Mouse (Mus musculus) layer of hippocampus, postnatal 36 days (tissue): ENCODE data around the gene Ldhd. TPM values are rescaled to one million over a fixed set of nuclear protein-coding genes. Genes with fewer than 3 reads are reported as not detected.

Experiments
- DNase-seq, 2 experiments: peaks; one replicate each; pipeline ENCODE4 v3.0.0; 2022
- total RNA-seq, 2 experiments: library from RNA; stranded (reverse); gene quantifications; 2 replicates each; pipeline ENCODE4 v1.2.3; 2021

Gene Ldhd
- total RNA-seq, 2 experiments from 2014 or later = 6.8 TPM

GRCm38 (mm10) chr8:111594044-111594840 lies 35.9 kb downstream of the Ldhd start:
- no peak for DNase-seq

GRCm38 (mm10) chr8:111592390-111592910 lies 37.7 kb downstream of the Ldhd start:
- no peak for DNase-seq

DNA sequence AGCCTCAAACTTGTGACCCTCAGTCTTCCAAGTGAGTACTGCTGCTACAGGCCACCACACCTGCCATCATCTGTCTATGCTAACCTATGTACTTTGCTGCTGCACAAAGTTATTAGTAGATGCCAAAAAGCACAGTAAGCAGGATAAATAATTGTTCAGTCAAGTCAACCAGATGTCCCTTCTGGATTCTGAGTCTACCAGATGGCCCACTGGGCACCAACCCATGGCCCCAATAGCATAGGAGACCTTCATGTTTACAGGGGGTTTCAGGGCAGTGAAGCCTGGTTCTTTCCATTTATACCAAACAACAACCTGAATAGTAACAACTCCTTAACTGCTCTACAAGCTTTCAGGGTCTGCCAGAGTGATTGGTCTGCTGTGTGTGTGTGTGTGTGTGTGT lies 39.0 kb downstream of the Ldhd start:
- no peak for DNase-seq

DNA sequence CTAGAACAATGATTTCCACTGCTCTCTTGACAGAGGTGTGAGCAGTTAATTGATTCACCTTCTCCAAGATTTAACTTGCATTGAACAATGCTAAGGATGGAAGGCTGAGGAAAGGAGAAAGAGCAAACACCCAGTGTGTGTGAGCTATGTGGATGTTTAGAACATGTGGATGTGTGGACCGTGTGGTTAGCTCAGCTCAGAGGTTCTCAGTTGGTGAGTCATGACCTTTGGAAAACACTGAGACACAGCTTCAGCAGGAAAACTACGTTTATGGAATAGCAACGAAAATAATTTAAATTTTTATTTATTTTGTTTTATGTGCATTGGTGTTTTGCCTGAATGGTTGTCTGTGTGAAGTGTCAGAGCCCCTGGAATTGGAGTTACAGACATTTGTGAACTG lies 40.0 kb downstream of the Ldhd start:
- DNase-seq = no peak

- DNase-seq = no peak
Measured at GRCm38 (mm10) chr8:111588336-111588735, 41.8 kb downstream of the Ldhd start.

- DNase-seq = no peak
Measured at GRCm38 (mm10) chr8:111587545-111588094, 42.6 kb downstream of the Ldhd start.

DNA sequence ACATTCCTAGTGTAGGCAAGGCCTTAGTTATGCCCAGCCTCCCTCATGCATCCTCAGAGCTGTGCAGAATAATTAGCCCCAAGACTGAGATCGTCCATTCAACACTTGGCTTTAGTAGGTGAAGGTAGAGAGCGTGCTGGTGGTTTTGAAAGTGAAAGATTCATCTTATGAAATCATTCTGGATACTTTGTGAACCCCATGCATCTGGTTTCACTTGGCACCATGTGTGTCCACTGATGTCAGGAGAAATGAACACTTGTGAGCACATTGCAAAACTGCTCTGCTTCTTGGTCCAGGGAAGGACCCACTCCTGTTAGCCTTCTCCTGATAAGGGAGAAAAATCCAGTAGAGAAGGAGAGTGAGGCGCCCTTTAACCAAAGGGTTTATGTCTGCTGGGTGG lies 45.2 kb downstream of the Ldhd start:
- no peak for DNase-seq

DNA sequence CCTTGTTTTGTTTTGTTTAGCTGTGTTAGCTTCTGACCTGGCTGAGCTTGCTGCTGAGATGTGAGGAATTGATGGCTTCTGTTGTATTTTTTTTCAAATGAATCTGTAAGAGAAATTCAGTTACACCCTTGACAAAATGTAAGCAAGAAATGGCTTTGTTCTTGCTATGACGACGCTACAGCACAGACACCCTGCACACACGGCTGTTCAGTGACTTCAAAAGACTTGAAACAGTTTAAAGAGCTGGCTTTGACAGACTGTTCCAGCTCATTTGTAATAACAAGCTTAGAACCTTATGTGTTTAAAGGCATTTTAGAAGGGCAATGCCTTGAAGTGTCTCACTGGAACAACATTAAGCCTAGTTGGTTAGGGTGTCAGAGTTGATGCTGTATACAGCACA lies 47.8 kb downstream of the Ldhd start:
- DNase-seq = no peak

GRCm38 (mm10) chr8:111580306-111580705 lies 49.9 kb downstream of the Ldhd start:
- no peak for DNase-seq

DNA sequence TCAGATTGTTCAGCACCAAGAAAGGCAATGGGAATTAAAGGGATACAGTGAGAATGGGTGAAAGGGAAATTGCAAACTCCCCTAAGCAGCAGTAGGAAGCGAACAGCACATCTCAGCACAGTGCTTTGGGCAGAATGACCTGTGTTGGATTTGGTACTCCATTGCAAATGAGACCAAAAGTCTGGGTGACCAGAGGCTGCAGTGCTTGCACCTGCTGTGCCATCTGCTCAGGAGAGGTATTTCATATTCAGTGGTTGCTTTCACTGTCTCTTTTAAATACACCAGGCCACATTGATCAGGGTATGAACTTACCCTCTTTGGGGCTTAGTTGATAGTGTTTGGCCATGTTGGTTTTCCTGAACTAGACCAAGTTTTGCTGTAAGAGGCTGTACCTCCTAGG lies 50.9 kb downstream of the Ldhd start:
- DNase-seq = no peak

DNA sequence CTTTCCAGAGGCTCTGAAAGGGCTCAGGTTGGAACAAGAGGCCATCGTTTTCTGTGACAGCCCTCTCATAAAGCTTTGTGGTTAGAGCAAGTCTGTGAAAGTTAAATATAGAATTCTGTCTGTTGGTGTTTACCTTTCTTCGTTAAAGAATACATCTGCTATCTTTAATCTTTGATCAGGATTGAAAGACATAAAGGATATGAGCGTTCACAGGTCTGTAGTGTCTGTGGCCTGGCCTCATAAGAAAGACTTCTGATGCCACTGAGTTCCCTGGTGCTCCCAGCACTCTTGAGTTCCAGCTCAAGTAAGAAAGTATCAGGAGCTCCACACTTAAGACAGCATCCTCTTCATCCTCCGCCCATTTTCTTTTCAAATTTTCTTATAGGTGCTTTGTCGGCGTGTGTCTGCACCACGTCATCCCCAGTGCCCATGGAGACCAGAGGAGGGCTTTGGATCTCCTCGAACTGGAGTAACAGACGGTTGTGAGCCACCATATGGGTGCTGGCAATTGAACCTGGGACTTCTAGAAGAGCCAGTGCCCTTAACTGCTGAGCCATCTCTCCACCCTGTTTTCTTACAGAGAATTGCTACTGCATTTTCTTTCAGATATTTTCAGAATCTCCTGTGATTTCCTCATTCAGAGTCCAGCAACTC lies 52.2 kb downstream of the Ldhd start:
- no peak for DNase-seq

DNA sequence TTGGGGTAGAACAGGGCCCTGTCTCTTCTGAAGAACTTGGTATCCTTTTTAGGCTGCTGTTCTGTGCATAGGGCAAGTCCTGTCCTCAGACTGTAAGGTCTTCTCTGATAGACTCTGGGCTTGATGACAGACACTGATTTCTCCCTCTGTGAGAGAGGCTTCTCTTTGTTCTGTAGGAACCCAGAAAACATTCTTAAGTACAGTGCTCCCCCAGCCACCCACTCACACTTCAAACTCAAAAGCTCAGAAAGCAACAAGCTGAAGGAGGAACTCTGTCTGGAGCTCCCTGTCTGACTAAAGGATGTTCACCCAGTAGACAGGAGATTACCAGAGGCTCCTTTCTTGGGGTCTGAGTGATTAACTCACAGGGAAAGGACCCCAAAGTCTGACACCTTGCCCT lies 53.7 kb downstream of the Ldhd start:
- no peak for DNase-seq

GRCm38 (mm10) chr8:111575492-111575891 lies 54.7 kb downstream of the Ldhd start:
- DNase-seq = no peak

- no peak for DNase-seq
Measured at GRCm38 (mm10) chr8:111574016-111574415, 56.2 kb downstream of the Ldhd start.

Other genes starting within 250 kb of the Ldhd start
- gene Fa2h, start 236.6 kb downstream of the Ldhd start, total RNA-seq = 10 to 100 TPM; 35.2 to 35.9 TPM
- 10 to 100 TPM; 23.2 to 24.9 TPM for gene Wdr59, start 108.3 kb downstream of the Ldhd start, total RNA-seq
- gene Znrf1, start 94.3 kb downstream of the Ldhd start, total RNA-seq = 100 to 1,000 TPM; 110 to 118 TPM
- 10 to 100 TPM; 19.7 to 21.8 TPM for gene Zfp1, start 13.0 kb upstream of the Ldhd start, total RNA-seq
- not detected for gene Ctrb1, start 60.6 kb upstream of the Ldhd start, total RNA-seq
- 10 to 100 TPM; 62.2 to 69.7 TPM for gene Bcar1, start 113.4 kb upstream of the Ldhd start, total RNA-seq
- 10 to 100 TPM; 73.3 to 81.2 TPM for gene Cfdp1, start 223.9 kb upstream of the Ldhd start, total RNA-seq
- 1 to 10 TPM; 5.0 to 5.1 TPM for gene Tmem170, start 246.4 kb upstream of the Ldhd start, total RNA-seq